Mouse (Mus musculus): ENCODE measurements at regions not wholly inside any gene's neighbourhood (a gene's known extent, or its start where the extent isn't known, plus 50 kb on each side); places are given as distances from the start of the nearest gene placed in this dataset.

DNA sequence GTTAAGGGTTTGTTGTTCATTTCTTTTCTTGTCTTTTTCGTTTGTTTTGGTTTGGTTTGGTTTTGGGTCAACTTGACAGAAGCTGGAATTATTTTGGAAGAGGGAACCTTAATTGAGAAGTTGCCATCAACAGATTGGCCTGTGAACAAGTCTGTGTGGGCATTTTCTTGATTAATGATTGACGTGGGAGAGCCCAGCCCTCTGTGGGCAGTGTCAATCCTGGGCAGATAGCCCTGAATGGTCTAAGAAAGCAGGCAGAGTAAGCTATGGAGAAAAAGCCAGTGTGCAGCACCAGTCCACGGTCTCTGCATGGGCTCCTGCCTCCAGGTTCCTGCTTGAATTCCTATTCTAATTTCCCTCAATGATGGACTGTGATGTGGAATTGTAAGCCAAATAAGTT, 1031.4 kb downstream of the 9330182O14Rik start:
- TF ChIP-seq EP300 (IDR thresholded peaks at IDR 0.05; ENCODE audit: low read depth), result no peak
- TF ChIP-seq CTCF (IDR thresholded peaks at IDR 0.05; ENCODE audit: low read depth), result no peak

Measured in liver, embryonic 14.5 days (tissue).